Mouse (Mus musculus): ENCODE results near the gene Gsap. TPM values are rescaled to one million over a fixed set of nuclear protein-coding genes. Genes with fewer than 3 reads are reported as not detected.
"Not testable (repeated sequence)": the region's sequence is repeated elsewhere in the genome, so short reads cannot be mapped to it uniquely, and the experiment has no call there.

The Gsap gene
- total and polyA plus RNA-seq, 2 experiments: 13.3 to 45.5 TPM

- WGBS: 73% methylated on average over 2 of the region's 2 CpGs
- TF ChIP-seq POLR2A (IDR thresholded peaks at IDR 0.05; ENCODE audit: extremely low read depth, insufficient read depth, low read length) (no peak), CTCF (IDR thresholded peaks at IDR 0.05; ENCODE audit: low read depth, low read length) (no peak)
- no peak for DNase-seq (ENCODE audit: extremely low read depth, low read depth, low spot score)
- Histone ChIP-seq H3K9ac (ENCODE audit: low read depth, low read length) (no peak overlapping the region), H3K27me3 (ENCODE audit: control insufficient read depth, insufficient read depth, low read length) (no peaks in the 10 kb centered on the region), H3K79me2 (ENCODE audit: control insufficient read depth, insufficient read depth, low read length) (no peaks in the 10 kb centered on the region), H3K4me1 (ENCODE audit: control insufficient read depth, insufficient read depth, low read length) (no peaks in the 10 kb centered on the region), H3K36me3 (ENCODE audit: control insufficient read depth, insufficient read depth, low read length) (no peaks in the 10 kb centered on the region), H3K4me3 (ENCODE audit: insufficient read depth, low read depth, low read length) (no peak overlapping the region), H3K27ac (replicated peaks; ENCODE audit: insufficient read depth, low read depth, low read length) (no peak overlapping the region)
Observed at GRCm38 (mm10) chr5:21320138-21320537, 134.1 kb downstream of the Gsap start.

- Histone ChIP-seq H3K4me1 (ENCODE audit: control insufficient read depth, insufficient read depth, low read length) (no peaks in the 10 kb centered on the region), H3K4me3 (ENCODE audit: insufficient read depth, low read depth, low read length) (no peak overlapping the region), H3K79me2 (ENCODE audit: control insufficient read depth, insufficient read depth, low read length) (no peaks in the 10 kb centered on the region), H3K27me3 (ENCODE audit: control insufficient read depth, insufficient read depth, low read length) (no peaks in the 10 kb centered on the region), H3K9ac (ENCODE audit: low read depth, low read length) (no peak overlapping the region), H3K27ac (replicated peaks; ENCODE audit: insufficient read depth, low read depth, low read length) (no peak overlapping the region), H3K36me3 (ENCODE audit: control insufficient read depth, insufficient read depth, low read length) (no peaks in the 10 kb centered on the region)
- 21% methylated on average over 1 of the region's 1 CpGs for WGBS
- DNase-seq (ENCODE audit: extremely low read depth, low read depth, low spot score): peak; percentile 18
- TF ChIP-seq POLR2A (IDR thresholded peaks at IDR 0.05; ENCODE audit: extremely low read depth, insufficient read depth, low read length) (no peak), CTCF (IDR thresholded peaks at IDR 0.05; ENCODE audit: low read depth, low read length) (peak; percentile 76)
Observed at GRCm38 (mm10) chr5:21326494-21326893, 140.4 kb downstream of the Gsap start.

GRCm38 (mm10) chr5:21328560-21328959 is 142.5 kb downstream of the Gsap start:
- Histone ChIP-seq H3K27ac (replicated peaks; ENCODE audit: insufficient read depth, low read depth, low read length) (no peak overlapping the region), H3K4me3 (ENCODE audit: insufficient read depth, low read depth, low read length) (no peak overlapping the region), H3K4me1 (ENCODE audit: control insufficient read depth, insufficient read depth, low read length) (no peaks in the 10 kb centered on the region; the same call in 1 of the 2 replicates), H3K79me2 (ENCODE audit: control insufficient read depth, insufficient read depth, low read length) (no peaks in the 10 kb centered on the region), H3K36me3 (ENCODE audit: control insufficient read depth, insufficient read depth, low read length) (no peaks in the 10 kb centered on the region), H3K9ac (ENCODE audit: low read depth, low read length) (no peak overlapping the region), H3K27me3 (ENCODE audit: control insufficient read depth, insufficient read depth, low read length) (no peaks in the 10 kb centered on the region)
- WGBS: 68% methylated on average over 1 of the region's 1 CpGs
- TF ChIP-seq CTCF (IDR thresholded peaks at IDR 0.05; ENCODE audit: low read depth, low read length): no peak
- no peak for TF ChIP-seq POLR2A (IDR thresholded peaks at IDR 0.05; ENCODE audit: extremely low read depth, insufficient read depth, low read length)
- no peak for DNase-seq (ENCODE audit: extremely low read depth, low read depth, low spot score)

GRCm38 (mm10) chr5:21329672-21330665 is 143.9 kb downstream of the Gsap start:
- Histone ChIP-seq H3K36me3 (ENCODE audit: control insufficient read depth, insufficient read depth, low read length) (no peaks in the 10 kb centered on the region), H3K79me2 (ENCODE audit: control insufficient read depth, insufficient read depth, low read length) (no peaks in the 10 kb centered on the region), H3K9ac (ENCODE audit: low read depth, low read length) (no peak overlapping the region), H3K4me3 (ENCODE audit: insufficient read depth, low read depth, low read length) (no peak overlapping the region), H3K27me3 (ENCODE audit: control insufficient read depth, insufficient read depth, low read length) (no peaks in the 10 kb centered on the region), H3K4me1 (ENCODE audit: control insufficient read depth, insufficient read depth, low read length) (no peaks in the 10 kb centered on the region; the same call in 1 of the 2 replicates), H3K27ac (replicated peaks; ENCODE audit: insufficient read depth, low read depth, low read length) (no peak overlapping the region)
- no peak for TF ChIP-seq POLR2A (IDR thresholded peaks at IDR 0.05; ENCODE audit: extremely low read depth, insufficient read depth, low read length)
- no peak for TF ChIP-seq CTCF (IDR thresholded peaks at IDR 0.05; ENCODE audit: low read depth, low read length)
- 76% methylated on average over 11 of the region's 11 CpGs for WGBS
- no peak for DNase-seq (ENCODE audit: extremely low read depth, low read depth, low spot score)

- TF ChIP-seq CTCF (IDR thresholded peaks at IDR 0.05; ENCODE audit: low read depth, low read length): no peak
- no peak for TF ChIP-seq POLR2A (IDR thresholded peaks at IDR 0.05; ENCODE audit: extremely low read depth, insufficient read depth, low read length)
- no peak for DNase-seq (ENCODE audit: extremely low read depth, low read depth, low spot score)
Observed at GRCm38 (mm10) chr5:21331656-21332055, 145.6 kb downstream of the Gsap start.

GRCm38 (mm10) chr5:21332119-21332518 is 146.1 kb downstream of the Gsap start:
- no peak for TF ChIP-seq CTCF (IDR thresholded peaks at IDR 0.05; ENCODE audit: low read depth, low read length)
- no peak for TF ChIP-seq POLR2A (IDR thresholded peaks at IDR 0.05; ENCODE audit: extremely low read depth, insufficient read depth, low read length)
- 80% methylated on average over 1 of the region's 1 CpGs for WGBS
- Histone ChIP-seq H3K9ac (ENCODE audit: low read depth, low read length) (no peak overlapping the region), H3K4me3 (ENCODE audit: insufficient read depth, low read depth, low read length) (no peak overlapping the region), H3K79me2 (ENCODE audit: control insufficient read depth, insufficient read depth, low read length) (no peaks in the 10 kb centered on the region), H3K36me3 (ENCODE audit: control insufficient read depth, insufficient read depth, low read length) (no peaks in the 10 kb centered on the region), H3K27ac (replicated peaks; ENCODE audit: insufficient read depth, low read depth, low read length) (no peak overlapping the region), H3K4me1 (ENCODE audit: control insufficient read depth, insufficient read depth, low read length) (no peaks in the 10 kb centered on the region; the same call in 1 of the 2 replicates), H3K27me3 (ENCODE audit: control insufficient read depth, insufficient read depth, low read length) (no peaks in the 10 kb centered on the region)
- peak; percentile 16 for DNase-seq (ENCODE audit: extremely low read depth, low read depth, low spot score)

More at GRCm38 (mm10) chr5:21331656-21332055, 145.6 kb downstream of the Gsap start:
- Histone ChIP-seq H3K79me2 (ENCODE audit: control insufficient read depth, insufficient read depth, low read length) (no peaks in the 10 kb centered on the region), H3K36me3 (ENCODE audit: control insufficient read depth, insufficient read depth, low read length) (no peaks in the 10 kb centered on the region), H3K9ac (ENCODE audit: low read depth, low read length) (no peak overlapping the region), H3K4me3 (ENCODE audit: insufficient read depth, low read depth, low read length) (no peak overlapping the region), H3K27ac (replicated peaks; ENCODE audit: insufficient read depth, low read depth, low read length) (no peak overlapping the region), H3K27me3 (ENCODE audit: control insufficient read depth, insufficient read depth, low read length) (no peaks in the 10 kb centered on the region), H3K4me1 (ENCODE audit: control insufficient read depth, insufficient read depth, low read length) (no peaks in the 10 kb centered on the region; the same call in 1 of the 2 replicates)
- WGBS: 29% methylated on average over 5 of the region's 5 CpGs

GRCm38 (mm10) chr5:21342265-21342664 is 156.2 kb downstream of the Gsap start:
- not testable (repeated sequence) for DNase-seq (ENCODE audit: extremely low read depth, low read depth, low spot score); H3K36me3 ChIP-seq (ENCODE audit: control insufficient read depth, insufficient read depth, low read length); H3K4me3 ChIP-seq (ENCODE audit: insufficient read depth, low read depth, low read length); H3K27ac ChIP-seq (replicated peaks; ENCODE audit: insufficient read depth, low read depth, low read length); H3K79me2 ChIP-seq (ENCODE audit: control insufficient read depth, insufficient read depth, low read length); H3K27me3 ChIP-seq (ENCODE audit: control insufficient read depth, insufficient read depth, low read length); H3K4me1 ChIP-seq (ENCODE audit: control insufficient read depth, insufficient read depth, low read length); H3K9ac ChIP-seq (ENCODE audit: low read depth, low read length)

Data from liver, adult 2 months (tissue).